Mouse (Mus musculus) T-helper 1 cell (primary cell): Measurements from ENCODE around the gene Ttc22.

Experiments used
- in situ Hi-C: fragments of 300-600 bp; cut with MboI, MseI; formaldehyde crosslinking; loops from one replicate; pipeline ENCODE4 v1.15.1; 2025; ENCODE audit warnings: high pct_unique_total_duplicates

Gene Ttc22

DNA sequence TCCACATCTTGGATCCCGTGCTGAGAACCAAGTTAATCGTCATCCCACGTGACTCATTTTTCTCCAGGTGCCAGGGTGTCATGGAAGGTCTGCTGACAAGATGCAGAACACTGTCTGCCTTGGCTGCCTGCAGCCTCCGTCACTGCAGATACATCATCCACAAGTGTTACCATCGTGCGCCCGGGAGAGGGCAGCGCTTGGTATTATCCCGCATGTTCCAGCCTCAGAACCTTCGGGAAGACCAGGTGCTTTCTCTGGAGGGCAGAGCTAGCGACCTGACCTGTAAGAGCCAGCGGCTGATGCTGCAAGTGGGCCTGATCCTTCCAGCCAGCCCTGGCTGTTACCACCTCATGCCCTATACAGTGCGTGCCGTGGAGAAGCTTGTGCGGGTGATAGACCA lies 30.8 kb downstream of the Ttc22 start:
- in situ Hi-C loops: no loop called here

DNA sequence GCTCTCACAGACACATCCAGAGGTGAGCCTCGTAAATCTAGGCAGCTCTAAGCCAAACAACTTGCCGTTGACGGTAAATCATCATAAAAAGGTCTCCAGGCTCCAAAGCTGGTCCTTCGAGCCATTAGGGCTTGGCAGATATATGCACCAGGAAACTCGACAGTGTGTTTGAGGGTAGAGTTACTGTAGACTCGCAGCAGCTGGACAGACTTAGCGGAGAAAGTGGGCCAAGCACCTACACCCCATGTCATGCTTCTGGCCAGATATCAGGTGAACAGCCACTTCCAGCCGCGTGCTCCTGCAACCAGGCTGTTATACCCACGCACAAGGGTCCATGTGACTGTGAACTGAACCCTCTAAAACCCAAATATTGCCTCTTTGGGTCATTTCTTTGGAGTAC lies 33.4 kb downstream of the Ttc22 start:
- in situ Hi-C loops: no loop called here

- in situ Hi-C loops: no loop called here
Measured at GRCm38 (mm10) chr4:106663956-106664470, 41.8 kb downstream of the Ttc22 start.

GRCm38 (mm10) chr4:106664697-106665096 lies 42.5 kb downstream of the Ttc22 start:
- in situ Hi-C loops: no loop called here

DNA sequence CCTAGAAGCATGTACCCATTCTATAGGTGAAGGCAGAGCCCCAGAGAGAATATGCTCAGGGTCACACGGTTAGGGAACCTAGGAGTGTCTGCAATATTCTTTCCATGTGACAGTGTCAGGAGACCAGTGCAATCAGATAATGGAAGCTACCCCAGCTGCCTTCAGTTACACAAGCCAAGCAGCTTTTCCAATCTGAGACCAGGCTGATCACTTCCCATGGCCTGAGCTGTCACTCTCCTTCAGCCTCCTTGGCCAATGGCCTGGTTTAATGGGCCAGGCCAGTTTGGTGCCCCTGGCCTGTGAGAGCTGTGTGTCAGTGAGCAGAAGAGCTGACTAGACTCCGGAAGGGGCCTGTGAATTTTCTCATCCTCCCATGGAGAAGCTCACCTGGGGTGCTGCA lies 43.0 kb downstream of the Ttc22 start:
- in situ Hi-C loops: no loop called here

GRCm38 (mm10) chr4:106665673-106666072 lies 43.4 kb downstream of the Ttc22 start:
- in situ Hi-C loops: no loop called here

DNA sequence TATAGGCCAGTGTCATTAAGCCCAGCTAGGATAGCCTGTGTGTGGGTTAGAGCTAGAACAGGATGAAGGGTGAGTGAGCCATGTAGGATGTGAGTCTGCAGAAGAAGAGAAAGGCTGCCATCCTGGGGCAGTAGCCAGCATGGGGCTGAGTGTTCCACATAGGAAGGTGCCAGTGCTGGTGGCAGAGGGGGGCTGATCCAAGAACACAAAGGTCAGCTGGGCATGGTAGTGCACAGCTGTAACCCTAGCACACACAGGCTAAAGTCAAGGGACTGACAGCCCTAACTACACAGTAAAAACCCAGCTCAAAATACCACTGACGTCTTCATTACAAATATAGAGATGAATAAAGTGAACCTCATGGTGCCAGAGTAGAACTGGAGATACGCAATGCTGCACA lies 44.3 kb downstream of the Ttc22 start:
- in situ Hi-C loops: no loop called here

DNA sequence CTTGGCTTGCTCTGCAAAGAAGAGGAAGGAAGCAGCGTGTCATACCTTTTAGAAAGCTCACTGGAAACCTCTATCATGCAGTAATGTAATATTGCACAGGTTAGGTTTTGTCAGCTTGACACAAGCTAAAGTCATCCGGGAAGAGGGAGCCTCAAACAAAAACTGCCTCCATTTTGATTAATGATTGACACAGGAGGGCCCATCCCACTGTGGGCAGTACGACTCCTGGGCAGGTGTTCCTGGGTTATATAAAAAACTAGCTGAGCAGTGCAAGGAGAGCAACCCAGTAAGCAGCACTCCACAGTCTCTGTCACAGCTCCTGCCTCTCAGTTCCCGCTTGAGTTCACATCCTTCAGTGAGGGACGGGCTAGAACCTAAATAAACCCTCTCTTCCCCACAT lies 54.5 kb downstream of the Ttc22 start:
- in situ Hi-C loops: no loop called here

GRCm38 (mm10) chr4:106678442-106679118 lies 56.3 kb downstream of the Ttc22 start, which contains the start of gene Ttc4:
Gene Ttc4, minus strand, starts transcription at chr4:106678944.
- in situ Hi-C loops: no loop called here

DNA sequence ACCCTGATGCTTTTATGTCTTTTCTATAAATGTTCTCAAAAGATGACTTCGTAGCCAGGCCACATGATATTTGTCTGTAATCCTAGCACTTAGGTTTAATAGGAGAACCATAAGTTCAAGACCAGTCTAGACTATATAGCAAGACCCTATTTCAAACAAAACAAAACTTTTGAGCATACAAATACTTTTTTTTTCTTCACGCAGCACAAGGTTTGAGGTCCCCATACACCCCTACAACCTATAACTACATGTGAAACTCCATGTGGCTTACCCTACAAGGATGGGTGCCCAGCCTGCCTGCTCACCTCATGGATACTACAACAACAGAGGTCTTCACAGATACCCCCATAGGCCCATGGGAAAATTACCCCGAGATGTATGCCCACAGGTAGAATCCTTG lies 56.9 kb downstream of the Ttc22 start:
- in situ Hi-C loops: no loop called here

- in situ Hi-C loops: no loop called here
Measured at GRCm38 (mm10) chr4:106680955-106681354, 58.7 kb downstream of the Ttc22 start.

DNA sequence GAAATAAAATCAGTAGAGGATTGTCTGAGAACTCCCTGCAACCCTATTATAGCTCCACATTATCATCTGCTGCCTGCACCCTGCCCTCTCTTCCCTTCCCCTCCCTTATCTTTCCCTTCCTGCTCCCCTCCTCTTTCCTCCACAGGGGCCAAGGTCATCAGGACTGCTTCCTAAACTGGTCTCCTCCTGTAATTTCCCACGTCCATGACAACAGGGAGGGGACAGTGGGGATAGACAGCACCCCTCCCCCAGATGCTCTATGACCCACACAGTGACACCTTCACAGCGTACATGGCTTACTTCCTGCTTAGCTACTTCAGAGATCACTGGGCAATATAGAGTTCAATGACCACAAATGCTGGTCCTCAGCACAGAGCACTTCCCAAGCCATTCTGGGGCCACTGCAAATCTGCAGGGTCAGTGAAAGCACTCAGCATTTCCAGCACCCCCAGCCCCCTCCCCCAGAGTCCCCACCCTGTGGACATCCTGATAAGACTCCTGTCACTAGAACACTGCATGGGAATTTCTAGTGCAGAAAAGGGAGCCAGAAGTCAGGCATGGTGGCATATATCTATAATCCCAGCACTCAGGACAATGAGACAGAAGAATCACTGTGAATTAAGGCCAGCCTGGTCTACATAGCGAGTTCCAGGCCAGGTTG lies 66.5 kb downstream of the Ttc22 start:
- in situ Hi-C loops: no loop called here
